Mouse (Mus musculus) right cerebral cortex, postnatal 10 days (tissue): Measurements from ENCODE around the gene Tnfsf14.

Experiments used
- DNase-seq, 2 experiments: peaks; one replicate each; pipeline ENCODE4 v3.0.0; 2021; ENCODE audit warnings: low spot score in 2 of 2

Gene Tnfsf14

DNA sequence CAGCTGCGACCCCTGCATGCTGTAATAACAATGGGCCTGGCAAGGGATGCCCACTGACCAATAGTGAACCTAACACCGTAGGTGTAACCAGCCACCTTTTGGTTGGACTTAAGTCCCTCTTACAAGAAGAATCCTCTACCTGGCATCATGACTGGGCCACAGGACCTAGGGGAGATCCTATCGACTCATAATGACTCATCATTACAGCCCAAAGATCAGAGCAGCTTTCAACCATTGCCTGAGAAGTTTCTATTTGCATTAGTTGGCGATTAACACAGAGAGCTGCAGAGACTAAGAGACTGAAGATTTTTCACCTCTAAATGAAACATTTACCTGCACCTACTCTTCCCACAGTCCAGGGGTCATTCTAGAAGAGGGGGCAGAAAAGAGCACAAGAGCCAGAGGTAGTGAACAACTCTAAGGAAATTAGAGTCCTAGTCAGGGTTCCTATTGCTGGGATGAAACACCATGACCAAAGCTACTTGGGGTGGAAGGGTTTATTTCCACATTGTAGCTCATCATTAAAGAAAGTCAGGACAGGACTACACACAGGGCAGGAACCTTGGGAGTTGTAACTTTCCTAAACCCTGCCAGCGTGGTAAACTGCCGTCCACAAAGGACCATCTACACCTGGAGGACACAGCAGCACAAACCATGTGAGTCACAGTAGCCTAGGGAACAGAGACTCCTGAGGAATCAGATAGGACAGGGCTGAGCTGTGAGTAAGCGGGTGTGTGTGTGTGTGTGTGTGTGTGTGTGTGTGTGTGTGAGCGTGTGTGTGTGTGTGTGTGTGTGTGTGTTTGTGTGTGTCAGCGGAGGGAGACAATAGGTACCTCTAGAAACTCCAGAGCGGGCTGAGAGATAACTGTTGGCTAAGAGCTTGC lies 8.1 kb upstream of the Tnfsf14 start:
- no peak for DNase-seq

DNA sequence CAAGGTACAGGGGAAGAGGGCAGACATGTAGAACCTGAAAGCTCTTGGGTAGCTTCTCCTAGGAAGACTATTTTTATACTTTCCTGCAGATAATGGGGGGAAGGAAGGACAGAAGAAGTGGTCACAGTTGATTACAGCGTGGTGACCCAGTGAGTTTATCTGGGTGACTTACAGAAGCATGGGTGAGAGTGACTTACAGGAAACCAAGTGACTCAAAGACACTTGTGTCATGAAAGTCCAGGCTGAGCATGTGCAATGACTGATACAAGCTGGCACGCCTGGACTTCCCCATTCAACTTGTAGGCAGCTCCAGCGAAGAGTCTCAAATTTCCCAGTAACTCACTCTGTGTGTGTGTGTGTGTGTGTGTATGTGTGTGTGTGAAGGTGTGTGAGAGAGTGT lies 4.3 kb upstream of the Tnfsf14 start:
- DNase-seq: no peak

GRCm38 (mm10) chr17:57195326-57196010 lies 1.5 kb upstream of the Tnfsf14 start:
- DNase-seq: no peak

GRCm38 (mm10) chr17:57194771-57195170 lies 794 bp upstream of the Tnfsf14 start:
- DNase-seq: no peak

DNA sequence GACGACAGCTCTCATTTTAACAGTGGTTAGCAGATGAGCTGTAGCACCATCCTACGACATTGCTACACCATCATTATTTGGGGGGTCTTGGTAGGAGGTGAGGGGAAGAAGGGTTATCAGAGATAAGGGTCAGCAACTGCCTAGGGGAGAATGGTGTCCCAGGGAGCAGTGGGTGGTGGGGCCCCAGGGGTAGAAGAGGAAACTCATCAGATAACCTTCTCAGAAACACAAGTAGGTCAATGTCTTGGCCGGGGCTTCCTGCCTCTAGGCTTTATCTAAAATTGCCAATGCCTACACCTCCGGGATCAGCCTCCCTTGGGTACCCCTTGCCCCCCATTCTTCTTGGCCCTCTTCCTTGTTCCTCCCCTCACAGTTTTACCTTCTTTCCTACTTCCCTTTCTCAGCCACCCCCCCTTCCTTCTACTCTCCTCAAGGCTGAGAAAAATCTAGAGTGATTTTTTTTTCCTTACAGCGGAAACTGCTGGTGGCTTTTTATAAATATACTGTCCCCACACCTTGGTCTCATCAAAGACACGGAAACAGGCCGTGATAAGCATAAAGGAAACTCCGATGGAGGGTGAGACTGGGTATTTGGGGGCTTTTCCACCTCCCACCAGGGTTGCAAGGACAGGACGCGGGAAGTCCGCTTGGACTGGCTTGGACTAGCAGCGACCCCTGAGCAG lies 5.3 kb downstream of the Tnfsf14 start:
- no peak for DNase-seq

- DNase-seq: no peak
These were observed 8.3 kb downstream of the Tnfsf14 start for GRCm38 (mm10) chr17:57185641-57186040.

DNA sequence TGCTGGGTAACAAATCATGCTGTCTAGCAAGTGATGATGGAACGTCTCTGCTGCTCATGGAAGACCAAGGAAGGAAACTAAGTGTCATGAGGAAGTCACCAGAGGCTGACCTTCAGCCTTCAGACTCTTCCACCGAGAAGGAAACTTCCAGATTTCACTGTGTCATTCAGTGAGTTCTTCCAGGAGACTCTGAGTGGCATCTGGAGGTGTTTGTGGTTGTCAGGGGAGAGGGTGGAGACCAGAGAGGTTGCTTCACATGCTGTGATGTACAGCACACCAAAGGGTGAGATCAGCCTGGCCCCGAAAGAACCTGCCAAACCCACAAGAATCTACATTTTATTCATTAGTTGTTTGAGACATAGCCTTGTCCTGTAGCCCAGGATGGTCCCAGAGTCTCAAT lies 11.1 kb downstream of the Tnfsf14 start:
- DNase-seq: no peak

DNA sequence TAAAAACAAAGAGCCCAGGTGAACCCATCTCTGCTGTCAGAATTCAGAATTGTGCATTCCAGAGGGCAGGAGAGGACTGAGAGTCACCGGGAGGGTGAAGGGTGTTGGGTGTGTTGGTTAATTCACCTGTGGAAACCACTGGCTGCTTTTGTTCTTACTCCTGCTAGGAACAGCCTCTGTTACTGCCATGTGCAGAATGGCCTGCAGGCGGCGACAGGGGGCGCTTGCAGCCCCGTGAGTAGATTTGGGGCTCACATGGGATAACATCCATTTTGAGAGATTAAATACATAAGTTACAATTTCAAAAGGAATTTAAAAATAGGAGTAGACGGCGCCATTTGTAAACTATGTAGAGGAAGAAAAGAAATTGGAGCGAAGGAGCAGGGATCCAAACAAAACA lies 13.6 kb downstream of the Tnfsf14 start:
- DNase-seq: no peak

DNA sequence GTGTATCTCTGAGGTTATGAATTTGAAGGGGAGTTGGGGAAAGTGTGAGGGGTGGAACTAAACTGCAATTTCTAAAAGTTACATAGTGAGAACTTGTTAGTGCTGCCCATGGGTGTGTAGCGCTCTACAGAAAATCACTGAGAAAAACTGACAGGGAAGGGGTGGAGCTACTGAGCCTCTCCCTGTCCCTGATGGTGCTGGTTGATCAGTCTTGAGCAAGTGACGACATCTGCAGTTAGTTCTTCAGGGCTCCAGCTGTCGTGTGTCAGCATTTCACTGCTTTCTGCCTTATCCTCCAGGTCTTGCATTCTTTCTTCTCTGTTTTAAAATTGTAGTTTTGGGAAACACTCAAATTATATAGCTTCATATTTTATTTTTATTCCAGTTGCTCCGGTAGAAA lies 20.6 kb downstream of the Tnfsf14 start:
- no peak for DNase-seq

DNA sequence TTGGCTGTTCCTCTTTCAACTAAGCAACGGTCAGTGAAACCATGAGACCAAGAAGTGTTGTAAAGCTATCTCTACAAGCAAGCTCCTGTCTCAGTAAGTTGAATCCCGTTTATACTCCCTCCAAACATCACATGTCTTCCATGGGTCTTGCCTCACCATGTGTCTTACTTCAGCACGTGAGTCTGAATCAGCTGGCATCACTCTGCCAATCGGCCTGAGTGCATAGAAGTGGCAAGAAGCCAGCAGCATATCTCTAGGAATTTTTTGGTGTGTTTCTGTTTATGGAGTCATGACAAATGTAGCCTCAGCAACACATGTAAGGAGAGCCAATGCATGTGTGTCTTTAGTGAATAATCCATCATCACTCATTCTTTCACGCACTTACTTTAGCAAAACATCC lies 21.6 kb downstream of the Tnfsf14 start:
- DNase-seq: no peak

- DNase-seq: no peak
These were observed 23.2 kb downstream of the Tnfsf14 start for GRCm38 (mm10) chr17:57170616-57171260.

GRCm38 (mm10) chr17:57166800-57167791 lies 26.9 kb downstream of the Tnfsf14 start:
- peak; percentile 72 to 89 for DNase-seq

- no peak for DNase-seq
These were observed 40.2 kb downstream of the Tnfsf14 start for GRCm38 (mm10) chr17:57153787-57154186.

DNA sequence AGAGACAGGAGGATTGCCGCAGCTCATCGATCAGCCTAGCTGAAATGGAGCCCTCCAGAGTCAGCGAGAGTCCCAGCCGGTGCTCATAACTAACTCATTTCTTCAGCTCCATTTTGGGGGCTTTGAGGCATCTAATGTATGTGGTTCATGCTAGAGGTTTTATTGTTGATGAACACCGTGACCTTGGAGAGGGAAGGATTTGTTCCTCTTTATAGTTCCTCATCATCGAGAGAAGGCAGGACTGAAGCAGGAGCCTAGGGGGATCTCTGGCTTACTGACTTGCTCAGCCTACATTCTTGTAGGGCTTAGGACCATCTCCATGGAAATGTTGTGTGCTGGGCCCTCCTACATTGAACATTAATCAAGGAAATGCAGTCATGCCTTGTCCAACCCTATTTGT lies 41.0 kb downstream of the Tnfsf14 start:
- DNase-seq: no peak

- DNase-seq: no peak
These were observed 44.8 kb downstream of the Tnfsf14 start, which contains the start of gene Cd70 for GRCm38 (mm10) chr17:57148994-57149803. Gene Cd70, minus strand, starts transcription at chr17:57149777.

GRCm38 (mm10) chr17:57148343-57148742 lies 45.6 kb downstream of the Tnfsf14 start:
- DNase-seq: no peak

DNA sequence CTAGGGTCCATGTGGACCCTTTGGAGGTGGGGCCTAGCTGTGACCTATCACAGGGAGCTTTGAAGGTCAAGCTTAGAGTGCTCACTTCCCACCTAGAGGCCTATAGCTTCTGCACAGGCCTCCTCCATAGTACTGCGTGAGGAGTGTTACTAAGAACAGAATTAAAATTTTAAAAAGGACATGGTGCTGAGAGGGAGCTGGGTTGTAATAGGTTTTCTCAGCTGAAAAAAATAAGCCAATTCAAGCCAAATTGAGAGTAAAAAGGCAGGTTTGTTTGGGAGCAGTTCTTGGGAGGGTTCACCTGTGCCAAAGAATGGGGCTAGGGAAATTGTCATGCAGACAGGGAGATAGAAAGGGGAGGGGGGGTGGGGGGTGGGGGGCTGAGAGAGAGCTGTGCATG lies 48.9 kb downstream of the Tnfsf14 start:
- DNase-seq: no peak

DNA sequence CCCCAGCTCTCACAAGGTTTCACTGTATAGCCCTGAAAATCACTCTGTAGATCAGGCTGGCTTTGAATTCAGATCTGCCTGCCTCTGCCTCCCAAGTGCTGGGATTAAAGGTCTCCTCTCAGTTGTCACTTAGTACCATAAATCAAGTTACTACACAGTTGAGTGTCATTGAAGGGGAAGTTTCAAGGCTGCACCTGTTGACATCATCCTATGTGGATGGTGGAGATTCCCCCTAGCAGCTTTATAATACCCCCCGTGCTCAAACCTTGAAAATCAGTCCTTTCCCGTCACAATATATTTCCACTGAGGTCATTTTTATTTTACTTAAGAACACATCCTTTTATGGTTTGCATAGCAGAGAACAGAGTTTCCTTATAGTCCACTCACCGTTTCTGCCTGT lies 50.3 kb downstream of the Tnfsf14 start:
- no peak for DNase-seq

DNA sequence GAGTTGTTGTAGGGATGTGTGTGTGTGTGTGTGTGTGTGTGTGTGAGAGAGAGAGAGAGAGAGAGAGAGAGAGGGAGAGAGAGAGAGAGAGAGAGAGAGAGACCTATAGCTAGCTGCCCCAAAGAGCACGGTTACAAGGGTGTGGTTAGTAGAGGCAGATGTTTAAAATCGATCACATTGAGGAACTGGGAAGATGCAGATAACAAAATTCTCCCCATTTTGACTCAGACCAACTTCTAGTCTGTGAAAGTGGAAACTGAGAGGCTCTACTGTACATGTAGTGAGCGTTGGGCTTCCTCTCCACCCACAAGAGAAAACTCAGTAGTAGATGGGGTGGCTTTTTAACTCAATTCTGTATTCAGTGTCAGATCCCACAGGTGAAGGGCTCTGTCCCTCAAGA lies 54.3 kb downstream of the Tnfsf14 start:
- no peak for DNase-seq
